Mouse (Mus musculus): ENCODE measurements around the gene Zfp512b. TPM values are rescaled to one million over a fixed set of nuclear protein-coding genes. Genes with fewer than 3 reads are reported as not detected.

Zfp512b gene
- total and polyA plus RNA-seq, 2 experiments from 2014 or later: 62.3 to 75.6 TPM

DNA sequence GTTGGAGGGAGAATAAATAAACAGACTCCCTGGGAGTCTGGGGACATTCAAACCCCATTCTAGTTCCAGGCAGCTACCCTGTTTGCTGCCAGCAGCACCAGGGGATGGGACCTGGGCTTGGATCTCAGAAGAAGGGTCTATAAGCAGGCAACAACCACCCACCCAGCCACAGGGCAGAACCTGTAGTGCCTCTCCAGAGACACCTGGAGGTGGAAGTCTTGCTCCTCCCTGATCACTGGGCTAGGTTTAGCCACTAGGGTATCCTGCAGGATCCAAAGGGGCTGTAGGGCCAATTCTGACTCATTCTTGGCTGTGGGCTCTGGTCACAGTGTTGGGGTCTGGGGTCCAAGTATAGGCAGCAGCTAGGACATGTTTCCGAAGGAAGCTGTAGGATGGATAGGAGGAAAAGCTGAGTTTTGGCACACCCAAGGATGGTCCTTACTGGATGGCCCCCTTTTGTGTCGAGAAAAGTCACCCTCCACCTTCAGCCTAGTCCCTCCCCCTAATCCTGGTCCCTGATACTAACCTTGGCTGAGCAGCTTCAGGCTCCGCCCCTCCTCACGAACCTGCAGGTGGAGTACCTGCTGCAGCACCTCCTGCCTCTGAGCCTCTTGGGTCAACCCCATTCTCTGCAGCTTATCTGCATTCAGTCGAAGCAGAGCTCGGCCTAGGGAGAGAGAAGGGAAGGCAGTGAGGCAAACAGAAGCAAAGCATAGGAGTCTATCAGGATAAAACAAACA is 3.8 kb upstream of the Zfp512b start:
- peaks cover 12% of the 10 kb centered on the region for H3K4me1 ChIP-seq (ENCODE audit: insufficient read depth)
- no peak overlapping the region for H3K4me2 ChIP-seq (ENCODE audit: low read depth)
- DNase-seq (no peak), ATAC-seq (no peak)
- no peak for TF ChIP-seq CTCF (IDR thresholded peaks at IDR 0.05; ENCODE audit: low read depth)
- WGBS: 69% methylated on average over 6 of the region's 6 CpGs
- H3K36me3 ChIP-seq (ENCODE audit: insufficient read depth): peaks cover 10% of the 10 kb centered on the region; the same call in 1 of the 2 replicates
- H3K27me3 ChIP-seq (ENCODE audit: insufficient read depth, low read length): no peaks in the 10 kb centered on the region
- no peak overlapping the region for H3K4me3 ChIP-seq (ENCODE audit: low read depth, low read length)
- H3K27ac ChIP-seq (ENCODE audit: low read depth, low read length): no peak overlapping the region
- no peaks in the 10 kb centered on the region for H3K9me3 ChIP-seq (ENCODE audit: low read length)
- H3K9ac ChIP-seq: no peak overlapping the region

DNA sequence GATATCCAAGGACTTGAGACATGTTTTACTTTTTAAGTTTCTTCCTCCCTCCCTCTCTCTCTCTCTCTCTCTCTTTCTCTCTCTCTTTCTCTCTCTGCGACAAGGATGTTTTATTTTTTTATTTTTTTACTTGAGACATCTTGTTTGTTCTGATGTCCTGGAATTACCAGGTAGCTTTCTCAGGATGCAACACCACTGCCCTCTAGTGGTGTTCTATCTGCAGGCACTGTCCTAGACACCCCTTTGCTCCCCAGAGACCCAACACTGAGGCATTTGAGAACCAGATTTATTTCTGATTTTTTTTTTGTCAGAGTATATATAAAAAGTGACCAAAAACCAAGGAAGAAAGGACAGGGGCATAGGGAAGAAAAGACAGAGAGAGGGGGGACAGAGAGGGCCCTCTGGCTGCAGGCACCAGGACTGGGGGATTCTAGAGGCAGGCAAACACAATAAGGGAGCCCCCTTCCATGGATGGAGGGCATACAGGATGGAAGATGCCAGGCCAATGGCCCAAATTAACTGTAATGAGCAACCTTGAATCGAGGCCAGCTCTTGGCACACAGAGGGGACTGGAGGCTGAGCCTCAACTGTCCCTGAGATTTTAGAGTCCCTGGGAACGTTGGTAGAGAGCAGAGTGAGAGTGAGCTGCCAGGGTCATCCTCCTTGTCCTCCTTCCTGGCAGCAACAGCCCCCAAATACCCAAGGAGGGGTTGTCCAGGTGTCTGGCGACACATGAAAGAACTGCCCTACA is 2.5 kb upstream of the Zfp512b start:
- Histone ChIP-seq H3K36me3 (ENCODE audit: insufficient read depth) (peaks cover 16% of the 10 kb centered on the region), H3K27ac (ENCODE audit: low read depth, low read length) (no peak overlapping the region), H3K4me1 (ENCODE audit: insufficient read depth) (peaks cover 21% of the 10 kb centered on the region), H3K9ac (no peak overlapping the region), H3K9me3 (ENCODE audit: low read length) (no peaks in the 10 kb centered on the region), H3K4me2 (ENCODE audit: low read depth) (no peak overlapping the region), H3K27me3 (ENCODE audit: insufficient read depth, low read length) (no peaks in the 10 kb centered on the region), H3K4me3 (ENCODE audit: low read depth, low read length) (no peak overlapping the region)
- DNase-seq (peak; percentile 64), ATAC-seq (no peak)
- peak; percentile 75 for TF ChIP-seq CTCF (IDR thresholded peaks at IDR 0.05; ENCODE audit: low read depth)
- WGBS: 58% methylated on average over 4 of the region's 4 CpGs

DNA sequence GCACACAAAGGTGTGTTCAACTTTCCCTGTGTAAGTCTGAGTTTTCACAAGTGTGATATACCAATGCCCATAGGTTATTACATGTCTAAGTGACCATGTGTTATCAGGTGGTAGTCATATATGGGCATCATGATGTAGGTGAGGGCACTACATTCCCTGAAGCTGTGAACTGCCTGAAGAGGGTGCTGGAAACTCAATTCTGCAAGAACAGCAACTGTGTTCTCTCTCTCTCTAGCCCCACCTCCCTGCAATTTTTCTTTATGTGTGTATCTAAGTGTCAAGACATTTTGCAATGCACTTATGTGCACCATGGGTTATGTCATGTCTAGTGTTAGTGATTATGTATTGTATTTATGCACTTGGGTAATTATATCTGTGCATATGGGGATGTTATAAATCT is 1.3 kb upstream of the Zfp512b start:
- peaks cover 28% of the 10 kb centered on the region for H3K36me3 ChIP-seq (ENCODE audit: insufficient read depth)
- no peak overlapping the region for H3K4me2 ChIP-seq (ENCODE audit: low read depth)
- H3K9me3 ChIP-seq (ENCODE audit: low read length): no peaks in the 10 kb centered on the region
- no peaks in the 10 kb centered on the region for H3K27me3 ChIP-seq (ENCODE audit: insufficient read depth, low read length)
- no peak overlapping the region for H3K27ac ChIP-seq (ENCODE audit: low read depth, low read length)
- DNase-seq: no peak
- no peak overlapping the region for H3K4me3 ChIP-seq (ENCODE audit: low read depth, low read length)
- ATAC-seq: no peak
- H3K9ac ChIP-seq: no peak overlapping the region
- 0 out of 2 replicates have a peak, but pooled peaks have one; percentile 7 for TF ChIP-seq CTCF (IDR thresholded peaks at IDR 0.05; ENCODE audit: low read depth)
- H3K4me1 ChIP-seq (ENCODE audit: insufficient read depth): peaks cover 21% of the 10 kb centered on the region

DNA sequence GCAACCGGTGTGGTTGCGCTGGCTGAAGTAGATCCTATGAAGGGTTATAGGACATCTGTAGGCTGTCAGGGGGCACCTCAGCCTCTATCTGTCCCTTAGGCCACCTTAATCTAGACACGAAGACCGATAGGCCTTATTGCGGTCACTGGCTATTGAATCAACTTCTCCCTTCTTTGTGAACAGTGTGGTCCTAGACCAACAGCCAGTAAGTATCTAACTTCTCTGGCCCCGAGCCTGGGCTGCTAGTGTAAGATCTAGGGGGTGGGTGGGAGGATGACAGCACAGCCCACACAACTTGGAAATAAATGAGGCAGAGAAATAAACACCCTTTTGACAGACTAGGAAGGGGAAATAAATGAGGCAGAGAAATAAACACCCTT is 429 bp upstream of the Zfp512b start:
- DNase-seq: no peak
- Histone ChIP-seq H3K27ac (ENCODE audit: low read depth, low read length) (peak overlapping the region; percentile 94), H3K4me1 (ENCODE audit: insufficient read depth) (peaks cover 18% of the 10 kb centered on the region), H3K9ac (peak overlapping the region; percentile 96), H3K4me2 (ENCODE audit: low read depth) (peak overlapping the region; percentile 85), H3K4me3 (ENCODE audit: low read depth, low read length) (peak overlapping the region; percentile 97), H3K36me3 (ENCODE audit: insufficient read depth) (peaks cover 37% of the 10 kb centered on the region), H3K9me3 (ENCODE audit: low read length) (no peaks in the 10 kb centered on the region), H3K27me3 (ENCODE audit: insufficient read depth, low read length) (no peaks in the 10 kb centered on the region)
- no peak for TF ChIP-seq CTCF (IDR thresholded peaks at IDR 0.05; ENCODE audit: low read depth)
- 4% methylated on average over 6 of the region's 6 CpGs for WGBS
- peak; percentile 9 for ATAC-seq

DNA sequence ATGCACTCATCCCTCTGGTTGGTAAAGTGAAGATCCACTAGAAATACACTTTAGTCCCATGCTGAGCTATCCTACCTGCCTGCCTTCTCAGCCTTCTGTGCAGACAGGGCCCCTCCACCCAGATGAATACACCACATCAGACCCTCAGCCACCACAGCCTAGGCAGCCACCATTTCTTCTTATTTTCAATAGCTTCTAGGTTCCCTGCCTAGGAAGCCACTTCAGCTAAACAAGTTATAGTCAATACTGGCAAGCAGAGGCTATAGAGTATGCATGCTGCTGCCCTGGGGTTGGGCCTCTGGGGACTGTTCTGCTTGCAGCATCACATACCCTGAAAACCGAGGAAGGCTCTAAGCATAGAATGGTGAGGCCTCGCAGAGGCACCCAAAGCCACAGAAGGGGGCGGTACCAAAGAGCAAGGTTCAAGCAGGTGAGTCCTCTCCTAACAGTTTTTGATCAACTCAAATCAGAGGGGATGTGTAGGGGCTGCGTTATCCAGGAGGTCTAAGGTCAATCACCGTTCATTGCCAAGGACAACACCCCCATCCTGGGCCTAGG is 996 bp downstream of the Zfp512b start, which contains the start of gene Prpf6:
Prpf6 (plus strand) TSS at position 341 of the 558 bp plus-strand sequence.
- ATAC-seq (no peak), DNase-seq (no peak)
- Histone ChIP-seq H3K4me2 (ENCODE audit: low read depth) (peak within 1 kb of the TSS; percentile 85), H3K9me3 (ENCODE audit: low read length) (no peaks in the 10 kb centered on the region), H3K4me1 (ENCODE audit: insufficient read depth) (peaks cover 16% of the 10 kb centered on the region), H3K27ac (ENCODE audit: low read depth, low read length) (peak within 1 kb of the TSS; percentile 94), H3K9ac (peak within 1 kb of the TSS; percentile 96), H3K27me3 (ENCODE audit: insufficient read depth, low read length) (no peaks in the 10 kb centered on the region), H3K4me3 (ENCODE audit: low read depth, low read length) (peak within 1 kb of the TSS; percentile 97), H3K36me3 (ENCODE audit: insufficient read depth) (peaks cover 50% of the 10 kb centered on the region)
- WGBS: 15% methylated on average over 5 of the region's 5 CpGs
- no peak for TF ChIP-seq CTCF (IDR thresholded peaks at IDR 0.05; ENCODE audit: low read depth)

DNA sequence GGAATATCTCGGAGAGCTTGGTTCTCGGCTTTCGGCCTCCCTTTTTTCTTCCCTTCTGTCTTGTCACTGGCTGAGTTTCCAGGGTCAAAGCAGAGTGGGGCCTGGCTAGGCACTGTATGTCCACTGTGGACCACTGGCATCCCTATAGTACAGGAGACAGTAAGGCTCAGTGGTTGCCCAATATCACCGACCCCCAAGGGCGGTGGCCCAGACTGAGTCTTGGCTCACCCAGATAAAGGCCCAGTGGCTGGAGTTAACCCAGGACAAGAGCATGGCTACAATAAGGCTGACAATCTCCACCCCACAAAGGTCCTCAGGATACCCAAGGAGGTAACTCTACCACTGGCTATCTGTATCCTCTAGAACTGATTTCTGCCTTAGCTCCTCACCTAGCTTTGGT is 2.1 kb downstream of the Zfp512b start:
- Histone ChIP-seq H3K27ac (ENCODE audit: low read depth, low read length) (no peak overlapping the region), H3K36me3 (ENCODE audit: insufficient read depth) (peaks cover 52% of the 10 kb centered on the region), H3K9me3 (ENCODE audit: low read length) (no peaks in the 10 kb centered on the region), H3K4me3 (ENCODE audit: low read depth, low read length) (no peak overlapping the region), H3K9ac (no peak overlapping the region), H3K4me2 (ENCODE audit: low read depth) (no peak overlapping the region), H3K27me3 (ENCODE audit: insufficient read depth, low read length) (no peaks in the 10 kb centered on the region), H3K4me1 (ENCODE audit: insufficient read depth) (peaks cover 16% of the 10 kb centered on the region)
- 93% methylated on average over 5 of the region's 5 CpGs for WGBS
- ATAC-seq (no peak), DNase-seq (no peak)
- TF ChIP-seq CTCF (IDR thresholded peaks at IDR 0.05; ENCODE audit: low read depth): no peak

DNA sequence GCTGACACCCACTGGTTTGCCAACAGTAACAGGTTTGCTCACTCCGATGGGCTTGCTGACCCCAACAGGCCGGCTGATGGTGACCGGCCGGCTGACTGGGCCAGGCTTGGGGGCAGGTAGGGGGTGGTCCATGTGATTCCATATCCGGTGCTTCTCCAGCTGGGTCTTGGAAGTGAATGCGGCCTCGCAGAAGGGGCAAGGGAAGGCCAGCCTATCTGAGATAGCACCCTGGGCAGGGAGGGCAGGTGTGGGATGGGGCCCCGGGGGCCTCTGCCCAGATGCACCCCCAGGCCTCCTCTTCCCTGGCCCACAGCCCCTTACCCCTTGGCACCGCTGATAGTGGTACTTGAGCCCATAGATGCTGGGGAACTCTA is 2.9 kb downstream of the Zfp512b start:
- Histone ChIP-seq H3K9me3 (ENCODE audit: low read length) (no peaks in the 10 kb centered on the region), H3K9ac (no peak overlapping the region), H3K4me1 (ENCODE audit: insufficient read depth) (peaks cover 16% of the 10 kb centered on the region), H3K27me3 (ENCODE audit: insufficient read depth, low read length) (no peaks in the 10 kb centered on the region), H3K27ac (ENCODE audit: low read depth, low read length) (no peak overlapping the region), H3K4me3 (ENCODE audit: low read depth, low read length) (no peak overlapping the region), H3K4me2 (ENCODE audit: low read depth) (no peak overlapping the region), H3K36me3 (ENCODE audit: insufficient read depth) (peaks cover 60% of the 10 kb centered on the region)
- no peak for TF ChIP-seq CTCF (IDR thresholded peaks at IDR 0.05; ENCODE audit: low read depth)
- DNase-seq (no peak), ATAC-seq (no peak)
- 94% methylated on average over 9 of the region's 9 CpGs for WGBS

Measured in forebrain, postnatal 0 days (tissue).